Comparison of ENCODE assay signal across 14 mouse cellular contexts in the genomic region with DNA sequence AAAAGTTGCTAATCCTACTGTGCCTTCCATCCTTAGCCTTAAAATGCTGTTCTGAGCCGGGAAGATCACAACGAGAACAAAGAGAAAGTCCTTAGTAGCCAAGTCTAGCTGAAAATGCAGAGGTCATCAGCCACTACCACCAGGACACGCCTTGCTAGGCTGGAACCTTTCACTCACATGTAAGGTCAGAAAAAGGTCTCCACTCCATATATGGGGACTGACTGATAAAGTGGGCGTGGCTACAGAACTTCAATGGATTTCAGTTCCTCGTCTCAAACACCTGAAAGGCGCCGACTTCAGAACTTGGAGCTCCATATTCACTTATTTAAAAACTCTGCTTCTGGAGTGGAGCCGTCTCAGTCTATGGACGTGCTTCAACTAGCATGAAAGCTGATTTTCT.
"Had no signal": no experiment of that assay in that cellular context is flagged by ENCODE, and none has a peak within 500 bp of the region (broad histone marks: within the 10 kb centered on the region; RNA-seq: fewer than 3 reads in every experiment).

No protein-coding gene starts in this region.

- H3K4me3 ChIP-seq: kidney, embryonic 15.5 days; left cerebral cortex, adult 2 months; limb, embryonic 15.5 days; midbrain, embryonic 13.5 days; myocyte; neural tube, embryonic 15.5 days; stomach, embryonic 15.5 days had no signal

- DNase-seq: kidney, adult 11 months; kidney, postnatal 14 days; lung, embryonic 14.5 days; lung, postnatal 10 days; spleen, adult 18-20 months; thymus, postnatal 36 days had no signal

- H3K9me3 ChIP-seq: kidney, embryonic 15.5 days; limb, embryonic 15.5 days; midbrain, embryonic 13.5 days; neural tube, embryonic 15.5 days; stomach, embryonic 15.5 days had no signal

- H3K36me3 ChIP-seq: kidney, embryonic 15.5 days; limb, embryonic 15.5 days; midbrain, embryonic 13.5 days; neural tube, embryonic 15.5 days; stomach, embryonic 15.5 days had no signal

- H3K4me1 ChIP-seq: kidney, embryonic 15.5 days; limb, embryonic 15.5 days; midbrain, embryonic 13.5 days; neural tube, embryonic 15.5 days; stomach, embryonic 15.5 days had no signal

- H3K27ac ChIP-seq: kidney, embryonic 15.5 days; left cerebral cortex, adult 2 months; limb, embryonic 15.5 days; liver, embryonic 14.5 days; midbrain, embryonic 13.5 days; neural tube, embryonic 15.5 days; stomach, embryonic 15.5 days had no signal

- ATAC-seq: midbrain, embryonic 13.5 days had no signal

- H3K27me3 ChIP-seq: kidney, embryonic 15.5 days; limb, embryonic 15.5 days; midbrain, embryonic 13.5 days; neural tube, embryonic 15.5 days; stomach, embryonic 15.5 days had no signal

- H3K9ac ChIP-seq: kidney, embryonic 15.5 days; limb, embryonic 15.5 days; liver, embryonic 14.5 days; lung, embryonic 14.5 days; midbrain, embryonic 13.5 days; neural tube, embryonic 15.5 days; stomach, embryonic 15.5 days had no signal

- H3K4me2 ChIP-seq: kidney, embryonic 15.5 days; limb, embryonic 15.5 days; lung, embryonic 14.5 days; midbrain, embryonic 13.5 days; neural tube, embryonic 15.5 days; stomach, embryonic 15.5 days had no signal
